Mouse (Mus musculus) MEL (cell line): Measurements from ENCODE around the gene Eif5a. TPM values are rescaled to one million over a fixed set of nuclear protein-coding genes. Genes with fewer than 3 reads are reported as not detected.

Experiments
- DNase-seq: peaks from one replicate; pipeline ENCODE4 v3.0.0; 2011; ENCODE audit warnings: low read depth, low spot score
- H3K27ac ChIP-seq: 2 replicates; pipeline ENCODE4 v1.5.1; 2012; ENCODE audit warnings: low read depth, mild to moderate bottlenecking, control low read depth, low read length, moderate library complexity; ENCODE audit not compliant: control insufficient read depth
- H3K27me3 ChIP-seq, 2 experiments: fragments of 150-350 bp in 1 of 2; sonication (generic) in 1 of 2; 2 replicates each; pipeline ENCODE4 v1.6.1; 2012; ENCODE audit warnings: low read length in 2 of 2, mild to moderate bottlenecking in 2 of 2, improper control_type of control experiment in 1 of 2, moderate library complexity in 1 of 2; ENCODE audit not compliant: insufficient read depth in 2 of 2, control insufficient read depth in 1 of 2
- H3K36me3 ChIP-seq, 2 experiments: 2 replicates each; pipeline ENCODE4 v1.6.1; 2012 to 2014; ENCODE audit warnings: low read length in 2 of 2, improper control_type of control experiment in 1 of 2, inconsistent platforms in 1 of 2, mild to moderate bottlenecking in 1 of 2; ENCODE audit not compliant: insufficient read depth in 2 of 2, control insufficient read depth in 1 of 2
- H3K4me1 ChIP-seq, 2 experiments: fragments of 150-350 bp in 1 of 2; sonication (generic) in 1 of 2; 2 replicates each; pipeline ENCODE4 v1.6.1; 2012; ENCODE audit warnings: low read length in 2 of 2, improper control_type of control experiment in 1 of 2, mild to moderate bottlenecking in 1 of 2; ENCODE audit not compliant: insufficient read depth in 2 of 2, control insufficient read depth in 1 of 2
- H3K4me3 ChIP-seq, 2 experiments: fragments of 150-350 bp in 1 of 2; sonication (generic) in 1 of 2; 2 replicates each; pipeline ENCODE4 v1.5.1; 2012; ENCODE audit warnings: low read depth in 2 of 2, low read length in 2 of 2, mild to moderate bottlenecking in 2 of 2, moderate library complexity in 2 of 2, control low read depth in 1 of 2, improper control_type of control experiment in 1 of 2; ENCODE audit not compliant: control insufficient read depth in 1 of 2, insufficient read depth in 1 of 2
- H3K79me2 ChIP-seq: 2 replicates; pipeline ENCODE4 v1.6.1; 2012; ENCODE audit warnings: mild to moderate bottlenecking, low read length, moderate library complexity; ENCODE audit not compliant: control insufficient read depth, poor library complexity, insufficient read depth
- H3K9ac ChIP-seq: 2 replicates; pipeline ENCODE4 v1.6.1; 2012; ENCODE audit warnings: low read depth, mild to moderate bottlenecking, control low read depth, low read length, moderate library complexity; ENCODE audit not compliant: control insufficient read depth, poor library complexity, severe bottlenecking
- H3K9me3 ChIP-seq: fragments of 150-350 bp; sonication (generic); replicated peaks from 2 replicates; pipeline ENCODE4 v1.6.1; 2012; ENCODE audit warnings: mild to moderate bottlenecking, low read length, improper control_type of control experiment, moderate library complexity; ENCODE audit not compliant: insufficient read depth
- BHLHE40 ChIP-seq: IDR thresholded peaks from 2 replicates; pipeline ENCODE4 v1.6.1; 2012; ENCODE audit warnings: low read depth, mild to moderate bottlenecking, inconsistent platforms, low read length, improper control_type of control experiment, borderline replicate concordance
- CHD1 ChIP-seq: IDR thresholded peaks from 2 replicates; pipeline ENCODE4 v1.6.1; 2012; ENCODE audit warnings: low read depth, mild to moderate bottlenecking, inconsistent platforms, low read length, improper control_type of control experiment
- CTCF ChIP-seq, 3 experiments: IDR thresholded peaks in 2 of 3; conservative IDR thresholded peaks in 1 of 3; 2 replicates each; pipeline ENCODE4 v1.5.1; 2011 to 2012; ENCODE audit warnings: low read length in 3 of 3, low read depth in 2 of 3, mild to moderate bottlenecking in 2 of 3, improper control_type of control experiment in 1 of 3, inconsistent platforms in 1 of 3, mixed read lengths in 1 of 3, moderate library complexity in 1 of 3; ENCODE audit not compliant: control insufficient read depth in 1 of 3, insufficient read depth in 1 of 3, poor library complexity in 1 of 3, severe bottlenecking in 1 of 3
- E2F4 ChIP-seq: IDR thresholded peaks from 2 replicates; pipeline ENCODE4 v1.6.1; 2011; ENCODE audit warnings: low read depth, low read length, improper control_type of control experiment, borderline replicate concordance
- ELF1 ChIP-seq: IDR thresholded peaks from 2 replicates; pipeline ENCODE4 v1.6.1; 2014; ENCODE audit warnings: low read depth, mild to moderate bottlenecking, inconsistent platforms, low read length, improper control_type of control experiment, moderate library complexity
- ETS1 ChIP-seq: IDR thresholded peaks from 2 replicates; pipeline ENCODE4 v1.6.1; 2012; ENCODE audit warnings: low read depth, mild to moderate bottlenecking, inconsistent platforms, low read length, improper control_type of control experiment, moderate library complexity
- GABPA ChIP-seq: IDR thresholded peaks from 2 replicates; pipeline ENCODE4 v1.6.1; 2012; ENCODE audit warnings: low read depth, mild to moderate bottlenecking, inconsistent platforms, low read length, improper control_type of control experiment, moderate library complexity
- GATA1 ChIP-seq: IDR thresholded peaks from 2 replicates; pipeline ENCODE4 v1.6.1; 2011; ENCODE audit warnings: low read depth, low read length, improper control_type of control experiment
- HCFC1 ChIP-seq: IDR thresholded peaks from 2 replicates; pipeline ENCODE4 v1.6.1; 2012; ENCODE audit warnings: low read depth, mild to moderate bottlenecking, inconsistent platforms, low read length, improper control_type of control experiment, moderate library complexity
- JUND ChIP-seq: IDR thresholded peaks from 2 replicates; pipeline ENCODE4 v1.6.1; 2011; ENCODE audit warnings: low read depth, mild to moderate bottlenecking, improper control_type of control experiment, low read length
- KAT2A ChIP-seq: conservative IDR thresholded peaks from 2 replicates; pipeline ENCODE4 v1.6.1; 2012; ENCODE audit warnings: low read depth, low read length, improper control_type of control experiment, inconsistent platforms
- MAX ChIP-seq: IDR thresholded peaks from 2 replicates; pipeline ENCODE4 v1.6.1; 2011; ENCODE audit warnings: low read length, improper control_type of control experiment
- MEF2A ChIP-seq: IDR thresholded peaks from 2 replicates; pipeline ENCODE4 v1.6.1; 2014; ENCODE audit warnings: low read depth, mild to moderate bottlenecking, inconsistent platforms, low read length, improper control_type of control experiment; ENCODE audit not compliant: poor library complexity, insufficient replicate concordance, severe bottlenecking; ENCODE audit errors: extremely low read depth
- MXI1 ChIP-seq: IDR thresholded peaks from 2 replicates; pipeline ENCODE4 v1.6.1; 2011; ENCODE audit warnings: mild to moderate bottlenecking, low read depth, low read length, improper control_type of control experiment
- MYB ChIP-seq: IDR thresholded peaks from 2 replicates; pipeline ENCODE4 v1.6.1; 2011; ENCODE audit warnings: mild to moderate bottlenecking, low read depth, low read length, improper control_type of control experiment
- MYC ChIP-seq: IDR thresholded peaks from 2 replicates; pipeline ENCODE4 v1.6.1; 2011; ENCODE audit warnings: low read depth, mild to moderate bottlenecking, low read length, improper control_type of control experiment, moderate library complexity
- NELFE ChIP-seq: IDR thresholded peaks from 2 replicates; pipeline ENCODE4 v1.6.1; 2011; ENCODE audit warnings: low read depth, low read length, improper control_type of control experiment
- NRF1 ChIP-seq: IDR thresholded peaks from 2 replicates; pipeline ENCODE4 v1.6.1; 2014; ENCODE audit warnings: low read depth, mild to moderate bottlenecking, inconsistent platforms, low read length, improper control_type of control experiment, moderate library complexity; ENCODE audit not compliant: poor library complexity, insufficient read depth, severe bottlenecking
- POLR2A ChIP-seq, 2 experiments: IDR thresholded peaks; 2 replicates each; pipeline ENCODE4 v1.6.1; 2011 to 2012; ENCODE audit warnings: low read length in 2 of 2, mild to moderate bottlenecking in 2 of 2, control low read depth in 1 of 2, improper control_type of control experiment in 1 of 2, low read depth in 1 of 2, moderate library complexity in 1 of 2; ENCODE audit not compliant: control insufficient read depth in 1 of 2, insufficient read depth in 1 of 2, poor library complexity in 1 of 2
- POLR2AphosphoS5 ChIP-seq: IDR thresholded peaks from 2 replicates; pipeline ENCODE4 v1.6.1; 2012; ENCODE audit warnings: low read depth, borderline replicate concordance, mild to moderate bottlenecking, inconsistent platforms, low read length, moderate library complexity, mixed read lengths
- RAD21 ChIP-seq: IDR thresholded peaks from 2 replicates; pipeline ENCODE4 v1.6.1; 2011; ENCODE audit warnings: mild to moderate bottlenecking, low read depth, low read length, improper control_type of control experiment
- RCOR1 ChIP-seq: IDR thresholded peaks from 2 replicates; pipeline ENCODE4 v1.6.1; 2012; ENCODE audit warnings: low read depth, mild to moderate bottlenecking, inconsistent platforms, low read length, improper control_type of control experiment
- SMC3 ChIP-seq: IDR thresholded peaks from 2 replicates; pipeline ENCODE4 v1.6.1; 2011; ENCODE audit warnings: low read depth, low read length, improper control_type of control experiment
- TAL1 ChIP-seq: IDR thresholded peaks from 2 replicates; pipeline ENCODE4 v1.6.1; 2012; ENCODE audit warnings: mild to moderate bottlenecking, inconsistent platforms, low read length, moderate library complexity, mixed read lengths
- TBP ChIP-seq: IDR thresholded peaks from 2 replicates; pipeline ENCODE4 v1.8.0; 2011; ENCODE audit warnings: low read depth, low read length, improper control_type of control experiment
- UBTF ChIP-seq: IDR thresholded peaks from 2 replicates; pipeline ENCODE4 v1.6.1; 2012; ENCODE audit warnings: low read depth, mild to moderate bottlenecking, inconsistent platforms, low read length, improper control_type of control experiment, moderate library complexity, borderline replicate concordance; ENCODE audit not compliant: insufficient read depth
- USF2 ChIP-seq, 2 experiments: IDR thresholded peaks; 2 replicates each; pipeline ENCODE4 v1.6.1; 2011 to 2012; ENCODE audit warnings: improper control_type of control experiment in 2 of 2, low read length in 2 of 2, borderline replicate concordance in 1 of 2, inconsistent platforms in 1 of 2, low read depth in 1 of 2, mild to moderate bottlenecking in 1 of 2; ENCODE audit not compliant: insufficient read depth in 1 of 2
- ZKSCAN1 ChIP-seq: IDR thresholded peaks from 2 replicates; pipeline ENCODE4 v1.6.1; 2012; ENCODE audit warnings: low read depth, mild to moderate bottlenecking, inconsistent platforms, low read length, improper control_type of control experiment, moderate library complexity
- ZMIZ1 ChIP-seq: IDR thresholded peaks from 2 replicates; pipeline ENCODE4 v1.6.1; 2012; ENCODE audit warnings: low read depth, mild to moderate bottlenecking, inconsistent platforms, low read length, improper control_type of control experiment, moderate library complexity
- ZNF384 ChIP-seq: IDR thresholded peaks from 2 replicates; pipeline ENCODE4 v1.6.1; 2012; ENCODE audit warnings: low read depth, mild to moderate bottlenecking, inconsistent platforms, low read length, improper control_type of control experiment
- polyA plus RNA-seq, 2 experiments: library from polyadenylated mRNA; stranded (reverse) in 1 of 2; unstranded in 1 of 2; fragments of >175 nt in 1 of 2; fragments of >200 nt in 1 of 2; gene quantifications; 2 replicates each; pipeline versions ENCODE4 v1.2.1 to v1.2.4; 2012; ENCODE audit warnings: low replicate concordance in 2 of 2, low read depth in 1 of 2; ENCODE audit not compliant: insufficient read length in 2 of 2, insufficient read depth in 1 of 2, missing spikeins in 1 of 2
- total RNA-seq: library from RNA; depleted of rRNA; stranded (reverse); fragments of 300-350 nt; gene quantifications from 2 replicates; pipeline ENCODE4 v1.2.3, GENCODE M21; 2012

Eif5a gene
- total and polyA plus RNA-seq, 3 experiments = 1,272 to 3,185 (median 1,428) TPM

DNA sequence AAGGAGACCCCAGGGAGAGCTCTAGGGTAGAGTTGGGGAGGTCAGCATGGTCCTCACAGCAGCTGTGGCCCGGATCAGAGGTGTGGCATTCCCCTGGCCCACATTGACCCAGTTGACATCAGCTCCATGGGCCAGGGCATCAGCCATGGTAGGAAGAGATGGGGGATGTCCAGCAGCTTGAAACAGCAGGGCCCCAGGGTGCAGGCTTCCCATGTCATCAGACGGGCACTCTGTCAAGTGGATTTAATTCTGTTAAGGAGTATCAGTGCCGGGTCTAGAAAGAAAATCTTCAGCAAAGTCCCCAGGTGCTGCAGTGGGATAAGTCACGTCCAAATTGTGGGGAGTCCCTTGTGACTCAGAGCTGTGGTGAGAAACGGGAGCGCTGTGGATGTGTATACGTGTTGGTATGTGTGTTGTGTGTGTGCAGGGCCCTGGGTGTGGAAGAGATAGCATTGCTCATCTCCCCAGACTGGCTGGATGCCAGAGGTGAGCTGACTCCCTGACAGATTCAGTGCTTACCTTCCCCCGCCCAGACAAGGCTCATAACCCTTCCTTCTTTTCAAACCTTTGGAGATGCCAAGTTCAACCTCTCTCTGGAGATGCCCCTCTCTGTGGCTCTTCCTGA lies 38.1 kb downstream of the Eif5a start (continued):
- TF ChIP-seq E2F4 = no peak
- no peak for TF ChIP-seq MEF2A
- TF ChIP-seq POLR2A (IDR thresholded peaks at IDR 0.05; ENCODE audit: control insufficient read depth in 1 of 2, insufficient read depth in 1 of 2, low read depth in 1 of 2, low read length in 2 of 2, poor library complexity in 1 of 2) = no peak
- no peak for TF ChIP-seq ZMIZ1
- TF ChIP-seq MAX = no peak; the same call in 1 of the 2 replicates
- TF ChIP-seq ZKSCAN1 = no peak
- no peak; the same call in 1 of the 2 replicates for TF ChIP-seq RAD21
- peak; percentile 54; the same call in 1 of the 2 replicates for TF ChIP-seq MXI1
- peak; percentile 76 for TF ChIP-seq GATA1
- TF ChIP-seq MYC = 0 out of 2 replicates have a peak, but pooled peaks have one; percentile 46
- TF ChIP-seq ZNF384 = no peak
- peak; percentile 58; the same call in 1 of the 2 replicates for TF ChIP-seq ETS1
- no peak for TF ChIP-seq CHD1
- no peak for TF ChIP-seq TBP
- no peak for TF ChIP-seq CTCF (IDR thresholded peaks at IDR 0.05 in 2 of 3, conservative IDR thresholded peaks at IDR 0.05 in 1 of 3; ENCODE audit: control insufficient read depth in 1 of 3, insufficient read depth in 1 of 3, low read depth in 2 of 3, low read length in 3 of 3, poor library complexity in 1 of 3, severe bottlenecking in 1 of 3)

- peak overlapping the region; percentile 25; the same call in 1 of the 2 replicates for H3K27ac ChIP-seq
- peaks cover 0 to 28% of the 10 kb centered on the region in 2 experiments; a peak in 2 of 4 replicates for H3K36me3 ChIP-seq
- H3K4me3 ChIP-seq = no peak overlapping the region
- H3K4me1 ChIP-seq = peaks cover 14 to 46% of the 10 kb centered on the region in 2 experiments
- no peak overlapping the region for H3K9ac ChIP-seq
- H3K27me3 ChIP-seq = no peaks in the 10 kb centered on the region
- peak; percentile 86 for DNase-seq
- H3K9me3 ChIP-seq = no peaks in the 10 kb centered on the region
- no peaks in the 10 kb centered on the region for H3K79me2 ChIP-seq
- TF ChIP-seq NRF1 (no peak), MEF2A (no peak), ETS1 (no peak), E2F4 (no peak), MYB (no peak), RAD21 (peak; percentile 68), CTCF (IDR thresholded peaks at IDR 0.05 in 2 of 3, conservative IDR thresholded peaks at IDR 0.05 in 1 of 3; ENCODE audit: control insufficient read depth in 1 of 3, insufficient read depth in 1 of 3, low read depth in 2 of 3, low read length in 3 of 3, poor library complexity in 1 of 3, severe bottlenecking in 1 of 3) (peak; percentile 83 to 95 (median 88)), RCOR1 (no peak), ZKSCAN1 (no peak), KAT2A (no peak), POLR2AphosphoS5 (no peak), SMC3 (peak; percentile 72), TBP (no peak), ELF1 (no peak), JUND (no peak), MAX (peak; percentile 9; the same call in 1 of the 2 replicates), TAL1 (no peak), CHD1 (no peak), MXI1 (no peak), HCFC1 (no peak), GABPA (no peak), BHLHE40 (no peak), USF2 (IDR thresholded peaks at IDR 0.05; ENCODE audit: borderline replicate concordance in 1 of 2, insufficient read depth in 1 of 2, low read depth in 1 of 2, low read length in 2 of 2) (no peak), UBTF (no peak), POLR2A (IDR thresholded peaks at IDR 0.05; ENCODE audit: control insufficient read depth in 1 of 2, insufficient read depth in 1 of 2, low read depth in 1 of 2, low read length in 2 of 2, poor library complexity in 1 of 2) (no peak), ZNF384 (no peak), NELFE (no peak), MYC (no peak)
Observed at GRCm38 (mm10) chr11:69883066-69883465, 38.7 kb downstream of the Eif5a start.
